Mouse (Mus musculus) midbrain, embryonic 11.5 days (tissue): Measurements from ENCODE around the gene Bfsp1. TPM values are rescaled to one million over a fixed set of nuclear protein-coding genes. Genes with fewer than 3 reads are reported as not detected.

Experiments
- ATAC-seq: fragments of 200-750 bp; cut with Nextera tagmentation; 2 replicates; pipeline ENCODE4 v1.8.0; 2017; ENCODE audit warnings: moderate TSS enrichment, moderate library complexity; ENCODE audit not compliant: low FRiP score
- DNase-seq: peaks from one replicate; pipeline ENCODE4 v3.0.0; 2015; ENCODE audit warnings: low spot score; ENCODE audit errors: missing footprints
- H3K27ac ChIP-seq: fragments of 300-500 bp; sonication (generic); 2 replicates; pipeline ENCODE4 v1.5.1; 2014; ENCODE audit warnings: low read depth, low read length
- H3K27me3 ChIP-seq: fragments of 300-500 bp; sonication (generic); 2 replicates; pipeline ENCODE4 v1.6.1; 2014; ENCODE audit warnings: mild to moderate bottlenecking, low read length, moderate library complexity, mixed read lengths; ENCODE audit not compliant: control insufficient read depth, insufficient read depth
- H3K36me3 ChIP-seq: fragments of 300-500 bp; sonication (generic); 2 replicates; pipeline ENCODE4 v1.6.1; 2014; ENCODE audit warnings: mild to moderate bottlenecking, low read length, moderate library complexity, mixed read lengths; ENCODE audit not compliant: control insufficient read depth, insufficient read depth
- H3K4me1 ChIP-seq: fragments of 300-500 bp; sonication (generic); 2 replicates; pipeline ENCODE4 v1.6.1; 2014; ENCODE audit warnings: low read length; ENCODE audit not compliant: control insufficient read depth, insufficient read depth
- H3K4me2 ChIP-seq: fragments of 300-500 bp; sonication (generic); 2 replicates; pipeline ENCODE4 v1.6.1; 2014; ENCODE audit warnings: mild to moderate bottlenecking, moderate library complexity
- H3K4me3 ChIP-seq: fragments of 300-500 bp; sonication (generic); 2 replicates; pipeline ENCODE4 v1.5.1; 2014; ENCODE audit warnings: low read depth, low read length
- H3K9ac ChIP-seq: fragments of 300-500 bp; sonication (generic); 2 replicates; pipeline ENCODE4 v1.6.1; 2014; ENCODE audit warnings: low read length
- H3K9me3 ChIP-seq: fragments of 300-500 bp; sonication (generic); 2 replicates; pipeline ENCODE4 v1.6.1; 2016; ENCODE audit warnings: low read length; ENCODE audit not compliant: control insufficient read depth
- WGBS: fragments of 180-500 bp; shearing (Covaris S2); extraction: QIAGEN DNeasy Blood & Tissue Kit; methylation state at CpG from one replicate; pipeline ENCODE4 v1.1.7; 2014; 5-methylcytosine and 5-hydroxymethylcytosine counted together
- polyA plus RNA-seq: library from polyadenylated mRNA; unstranded; fragments of >200 nt; fragmentation: Nextera tagmentation; extraction: Ambion mirVana; gene quantifications from 2 replicates; pipeline ENCODE4 v1.2.1, GENCODE M21; 2014

Gene Bfsp1
- 2.7 TPM in 2 replicates for polyA plus RNA-seq

- peaks cover 22% of the 10 kb centered on the region for H3K27me3 ChIP-seq
- peak; percentile 94 for ATAC-seq
Observed at GRCm38 (mm10) chr2:143862484-143863231, at the start of gene Bfsp1. Bfsp1 (minus strand) TSS chr2:143863173.

GRCm38 (mm10) chr2:143912199-143912598 lies 49.2 kb upstream of the Bfsp1 start:
- no peaks in the 10 kb centered on the region for H3K36me3 ChIP-seq
- no peaks in the 10 kb centered on the region for H3K27me3 ChIP-seq
- H3K9me3 ChIP-seq: no peaks in the 10 kb centered on the region
- H3K4me1 ChIP-seq: peaks cover 12% of the 10 kb centered on the region
- no peak for ATAC-seq
- no peak overlapping the region for H3K27ac ChIP-seq
- WGBS: 90% methylated on average over 2 of the region's 2 CpGs
- no peak overlapping the region for H3K4me2 ChIP-seq
- H3K9ac ChIP-seq: no peak overlapping the region
- no peak for DNase-seq
- no peak overlapping the region for H3K4me3 ChIP-seq

More at GRCm38 (mm10) chr2:143862484-143863231, at the start of gene Bfsp1:
- 2% methylated on average over 82 of the region's 86 CpGs for WGBS
- H3K9me3 ChIP-seq: no peaks in the 10 kb centered on the region
- peak; percentile 98 for DNase-seq
- no peaks in the 10 kb centered on the region for H3K36me3 ChIP-seq
- H3K4me1 ChIP-seq: peaks cover 7% of the 10 kb centered on the region; the same call in 1 of the 2 replicates
- peak within 1 kb of the TSS; percentile 34 for H3K4me3 ChIP-seq
- H3K27ac ChIP-seq: peak within 1 kb of the TSS; percentile 87
- peak within 1 kb of the TSS; percentile 55 for H3K4me2 ChIP-seq
- H3K9ac ChIP-seq: peak within 1 kb of the TSS; percentile 74

GRCm38 (mm10) chr2:143909230-143909629 lies 46.3 kb upstream of the Bfsp1 start:
- ATAC-seq: no peak
- Histone ChIP-seq H3K27ac (no peak overlapping the region), H3K9me3 (no peaks in the 10 kb centered on the region), H3K4me1 (no peaks in the 10 kb centered on the region), H3K4me2 (no peak overlapping the region), H3K9ac (no peak overlapping the region), H3K36me3 (no peaks in the 10 kb centered on the region), H3K27me3 (no peaks in the 10 kb centered on the region), H3K4me3 (no peak overlapping the region)
- DNase-seq: no peak
- 84% methylated on average over 2 of the region's 2 CpGs for WGBS

GRCm38 (mm10) chr2:143904896-143905295 lies 41.9 kb upstream of the Bfsp1 start:
- no peak for ATAC-seq
- H3K4me3 ChIP-seq: no peak overlapping the region

GRCm38 (mm10) chr2:143903376-143904045 lies 40.5 kb upstream of the Bfsp1 start:
- no peak for ATAC-seq
- WGBS: 81% methylated on average over 9 of the region's 9 CpGs

More at GRCm38 (mm10) chr2:143904896-143905295, 41.9 kb upstream of the Bfsp1 start:
- no peaks in the 10 kb centered on the region for H3K4me1 ChIP-seq
- H3K27me3 ChIP-seq: no peaks in the 10 kb centered on the region
- no peaks in the 10 kb centered on the region for H3K9me3 ChIP-seq
- no peaks in the 10 kb centered on the region for H3K36me3 ChIP-seq
- DNase-seq: no peak
- H3K9ac ChIP-seq: no peak overlapping the region
- 86% methylated on average over 5 of the region's 5 CpGs for WGBS
- no peak overlapping the region for H3K4me2 ChIP-seq
- no peak overlapping the region for H3K27ac ChIP-seq

GRCm38 (mm10) chr2:143900821-143901351 lies 37.9 kb upstream of the Bfsp1 start:
- no peak overlapping the region for H3K9ac ChIP-seq
- H3K27me3 ChIP-seq: no peaks in the 10 kb centered on the region
- H3K4me2 ChIP-seq: no peak overlapping the region
- no peaks in the 10 kb centered on the region for H3K36me3 ChIP-seq
- H3K27ac ChIP-seq: no peak overlapping the region
- 84% methylated on average over 5 of the region's 5 CpGs for WGBS
- no peaks in the 10 kb centered on the region for H3K4me1 ChIP-seq
- H3K4me3 ChIP-seq: no peak overlapping the region
- ATAC-seq (no peak), DNase-seq (no peak)
- no peaks in the 10 kb centered on the region for H3K9me3 ChIP-seq

More at GRCm38 (mm10) chr2:143903376-143904045, 40.5 kb upstream of the Bfsp1 start:
- Histone ChIP-seq H3K36me3 (no peaks in the 10 kb centered on the region), H3K9ac (no peak overlapping the region), H3K27me3 (no peaks in the 10 kb centered on the region), H3K4me3 (no peak overlapping the region), H3K4me1 (no peaks in the 10 kb centered on the region), H3K27ac (no peak overlapping the region), H3K4me2 (no peak overlapping the region), H3K9me3 (no peaks in the 10 kb centered on the region)
- DNase-seq: no peak

- 92% methylated on average over 9 of the region's 9 CpGs for WGBS
- no peak for DNase-seq
- Histone ChIP-seq H3K36me3 (no peaks in the 10 kb centered on the region), H3K9me3 (no peaks in the 10 kb centered on the region), H3K4me1 (no peaks in the 10 kb centered on the region), H3K4me3 (no peak overlapping the region), H3K9ac (no peak overlapping the region), H3K27ac (no peak overlapping the region), H3K27me3 (no peaks in the 10 kb centered on the region), H3K4me2 (no peak overlapping the region)
- ATAC-seq: no peak
Observed at GRCm38 (mm10) chr2:143899470-143900220, 36.7 kb upstream of the Bfsp1 start.

GRCm38 (mm10) chr2:143891302-143892048 lies 28.5 kb upstream of the Bfsp1 start:
- Histone ChIP-seq H3K4me3 (no peak overlapping the region), H3K27ac (no peak overlapping the region), H3K36me3 (no peaks in the 10 kb centered on the region), H3K27me3 (no peaks in the 10 kb centered on the region), H3K9me3 (no peaks in the 10 kb centered on the region), H3K4me1 (no peaks in the 10 kb centered on the region), H3K9ac (no peak overlapping the region), H3K4me2 (no peak overlapping the region)
- DNase-seq: peak; percentile 47
- WGBS: 92% methylated on average over 10 of the region's 10 CpGs
- ATAC-seq: no peak
